Mouse (Mus musculus) embryonic stem cell, embryonic (primary cell): ENCODE measurements around the gene Nap1l1.

ENCODE experiments used
- CTCF ChIA-PET, 4 experiments: fragments of 300-600 bp in 2 of 4; fragments of 350-600 bp in 2 of 4; sonication (Branson Sonifier 250); formaldehyde crosslinking; loops; one replicate each; lab custom pipeline; 2022; ENCODE audit warnings: inconsistent platforms in 2 of 4; lab: Charles Lee
- POLR2A ChIA-PET, 4 experiments: fragments of 300-600 bp in 2 of 4; fragments of 350-600 bp in 2 of 4; sonication (Branson Sonifier 250); formaldehyde crosslinking; loops; one replicate each; lab custom pipeline; 2022; ENCODE audit warnings: antibody characterized with exemption in 4 of 4, inconsistent platforms in 1 of 4; lab: Charles Lee

The Nap1l1 gene

DNA sequence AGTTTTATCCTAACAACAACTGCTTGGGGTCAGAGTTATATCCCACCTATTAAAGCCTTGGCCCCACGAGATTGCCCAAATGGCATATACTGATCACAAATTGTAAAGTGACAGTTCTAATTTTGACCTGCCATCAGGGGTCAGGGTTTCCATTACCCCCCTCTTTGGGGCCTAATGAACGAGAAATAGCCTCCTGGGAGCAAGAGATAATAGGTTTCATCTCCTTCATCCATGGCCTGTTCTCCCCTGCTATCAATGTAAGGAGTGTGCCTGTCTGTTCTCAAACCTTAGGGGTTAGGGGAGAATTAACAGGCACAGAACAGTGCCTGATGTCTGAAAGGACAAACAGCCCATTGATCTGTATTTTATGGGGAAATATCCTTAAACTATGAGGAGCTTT lies 7.6 kb upstream of the Nap1l1 start:
- ChIA-PET CTCF (no interaction called here), POLR2A (interaction anchor here in 1 of 4 experiments (3.7 kb wide), 1 partner anchor 11 kb away, joined by 7 read pairs; no protein-coding TSS in a partner anchor)

GRCm38 (mm10) chr10:111471166-111471565 lies 1.9 kb upstream of the Nap1l1 start:
- CTCF ChIA-PET = no interaction called here
- POLR2A ChIA-PET = interaction anchor here in 3 of 4 experiments (0.7 to 1.8 kb wide), 9 partner anchors 8 to 173 kb away, joined by 3 to 5 read pairs (median 3); partner anchors contain the start of gene Bbs10 (in 1 of the 3)

GRCm38 (mm10) chr10:111473511-111474371 lies 718 bp downstream of the Nap1l1 start:
- POLR2A ChIA-PET = interaction anchor here (0.5 to 2.9 kb wide), 41 partner anchors 9 to 499 kb away, joined by 3 to 21 read pairs (median 3); partner anchors contain the start of genes Bbs10 (in 2 of the 4) and Krr1 (in 2 of the 4)
- CTCF ChIA-PET = interaction anchor here in 3 of 4 experiments (0.5 to 1.0 kb wide), 4 partner anchors 29 to 483 kb away, joined by 3 to 4 read pairs (median 3); no protein-coding TSS in a partner anchor

GRCm38 (mm10) chr10:111476301-111476700 lies 3.3 kb downstream of the Nap1l1 start:
- ChIA-PET CTCF (interaction anchor here in 1 of 4 experiments (1.1 kb wide), 1 partner anchor 178 kb away, joined by 3 read pairs; the partner anchor contains the start of gene Bbs10), POLR2A (interaction anchor here (0.6 to 19.8 kb wide), 26 partner anchors 10 to 937 kb away, joined by 3 to 419 read pairs (median 4); partner anchors contain the start of genes Bbs10 (in 3 of the 4), Osbpl8 (in 1 of the 4) and Phlda1 (in 1 of the 4))

DNA sequence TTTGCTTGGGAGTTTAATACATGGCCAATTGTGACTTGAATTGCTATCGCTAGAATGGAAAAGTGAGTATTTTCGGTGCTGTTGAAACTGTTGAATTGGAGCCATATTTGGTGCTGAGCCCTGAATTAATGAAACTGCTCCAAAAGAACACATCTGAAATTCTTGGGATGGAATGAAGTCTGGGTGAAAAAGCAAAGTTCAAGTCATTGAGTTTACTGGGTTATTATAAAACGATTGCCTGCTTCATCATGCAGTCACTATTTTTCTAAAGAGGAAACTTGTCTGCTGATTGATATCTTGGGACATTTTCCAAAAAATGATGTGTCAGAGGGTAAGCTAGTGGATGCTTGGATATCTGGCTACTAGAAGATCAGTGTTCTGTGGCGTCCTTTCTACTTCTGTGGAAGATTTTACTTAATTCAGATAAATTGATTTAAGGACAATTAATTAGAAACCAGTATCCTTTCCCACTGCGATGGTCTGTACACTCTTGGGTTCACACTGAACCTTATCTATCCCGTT lies 4.0 kb downstream of the Nap1l1 start:
- POLR2A ChIA-PET = interaction anchor here (0.5 to 19.8 kb wide), 22 partner anchors 11 to 512 kb away, joined by 3 to 419 read pairs (median 4); partner anchors contain the start of genes Bbs10 (in 4 of the 4) and Phlda1 (in 1 of the 4)

GRCm38 (mm10) chr10:111479599-111479998 lies 6.6 kb downstream of the Nap1l1 start:
- ChIA-PET POLR2A (interaction anchor here (0.6 to 19.8 kb wide), 35 partner anchors 9 to 494 kb away, joined by 3 to 419 read pairs (median 4); partner anchors contain the start of genes Bbs10 (in 2 of the 4), Phlda1 (in 2 of the 4) and Krr1 (in 1 of the 4)), CTCF (interaction anchor here (0.5 to 1.3 kb wide), 8 partner anchors 9 to 505 kb away, joined by 3 to 4 read pairs (median 3); partner anchors contain the start of gene Bbs10 (in 1 of the 4))

More for the DNA sequence above, 4.0 kb downstream of the Nap1l1 start:
- CTCF ChIA-PET = interaction anchor here in 1 of 4 experiments (1.1 kb wide), 1 partner anchor 179 kb away, joined by 3 read pairs; the partner anchor contains the start of gene Bbs10

DNA sequence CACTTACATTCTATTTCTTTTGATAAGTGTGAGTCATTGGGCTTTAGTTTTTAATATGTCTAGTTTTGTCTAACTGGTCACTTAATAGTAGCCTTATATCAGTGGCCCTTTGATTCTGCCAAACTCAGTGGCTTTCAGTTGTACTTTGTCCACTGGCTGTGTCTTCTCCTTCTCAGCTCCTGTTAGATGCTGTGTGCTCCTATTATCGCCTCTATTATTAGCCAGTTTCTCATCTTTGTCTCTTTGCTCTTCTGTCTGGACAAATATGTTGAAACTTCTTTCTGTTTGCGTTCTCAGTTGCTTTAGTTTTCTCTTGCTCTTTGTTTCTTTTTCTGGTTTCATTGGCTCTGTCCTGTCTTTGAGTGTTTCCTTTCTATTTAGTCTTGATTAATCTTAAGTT lies 9.6 kb downstream of the Nap1l1 start:
- CTCF ChIA-PET = interaction anchor here in 1 of 4 experiments (2.0 kb wide), 1 partner anchor 20 kb away, joined by 6 read pairs; no protein-coding TSS in a partner anchor
- POLR2A ChIA-PET = interaction anchor here in 2 of 4 experiments (0.9 to 19.8 kb wide), 9 partner anchors 10 to 221 kb away, joined by 3 to 419 read pairs (median 6); partner anchors contain the start of genes Bbs10 (in 1 of the 2), Nap1l1 (in 1 of the 2) and Phlda1 (in 1 of the 2)

- POLR2A ChIA-PET = interaction anchor here (0.6 to 24.7 kb wide), 20 partner anchors 1 to 222 kb away, joined by 3 to 419 read pairs (median 4); partner anchors contain the start of genes Bbs10 (in 2 of the 4), Nap1l1 (in 2 of the 4) and Phlda1 (in 1 of the 4)
These were observed 11.1 kb downstream of the Nap1l1 start for GRCm38 (mm10) chr10:111484079-111484478.

GRCm38 (mm10) chr10:111488793-111489192 lies 15.8 kb downstream of the Nap1l1 start:
- ChIA-PET CTCF (interaction anchor here (0.6 to 2.1 kb wide), 6 partner anchors 9 to 483 kb away, joined by 3 to 13 read pairs (median 6); partner anchors contain the start of genes Bbs10 (in 1 of the 4) and Krr1 (in 1 of the 4)), POLR2A (interaction anchor here (0.9 to 24.7 kb wide), 12 partner anchors 4 to 191 kb away, joined by 3 to 419 read pairs (median 4); partner anchors contain the start of genes Bbs10 (in 2 of the 4), Phlda1 (in 2 of the 4) and Nap1l1 (in 1 of the 4))

More at GRCm38 (mm10) chr10:111484079-111484478, 11.1 kb downstream of the Nap1l1 start:
- CTCF ChIA-PET = interaction anchor here in 2 of 4 experiments (0.7 to 2.0 kb wide), 2 partner anchors 19 to 258 kb away, joined by 4 to 6 read pairs; no protein-coding TSS in a partner anchor

DNA sequence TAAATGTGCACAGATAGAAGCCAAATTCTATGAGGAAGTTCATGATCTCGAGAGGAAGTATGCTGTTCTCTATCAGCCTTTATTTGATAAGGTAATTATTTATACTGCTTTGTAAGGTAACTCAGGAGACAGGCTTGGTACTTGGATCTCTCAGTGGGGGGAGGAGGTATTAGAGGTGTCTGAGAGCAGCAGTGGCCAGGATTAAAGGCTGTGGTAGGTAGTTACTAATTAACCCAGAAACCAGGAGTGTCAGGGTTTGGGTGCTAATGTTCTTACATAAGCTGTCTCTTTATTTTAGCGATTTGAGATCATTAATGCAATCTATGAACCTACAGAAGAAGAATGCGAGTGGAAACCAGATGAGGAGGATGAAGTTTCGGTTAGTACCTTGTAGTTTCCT lies 17.1 kb downstream of the Nap1l1 start:
- ChIA-PET POLR2A (interaction anchor here in 3 of 4 experiments (0.9 to 24.7 kb wide), 11 partner anchors 5 to 483 kb away, joined by 3 to 419 read pairs (median 4); partner anchors contain the start of genes Nap1l1 (in 2 of the 3), Krr1 (in 1 of the 3) and Phlda1 (in 1 of the 3)), CTCF (interaction anchor here in 2 of 4 experiments (0.8 to 1.6 kb wide), 2 partner anchors 8 to 263 kb away, joined by 3 to 5 read pairs; no protein-coding TSS in a partner anchor)

DNA sequence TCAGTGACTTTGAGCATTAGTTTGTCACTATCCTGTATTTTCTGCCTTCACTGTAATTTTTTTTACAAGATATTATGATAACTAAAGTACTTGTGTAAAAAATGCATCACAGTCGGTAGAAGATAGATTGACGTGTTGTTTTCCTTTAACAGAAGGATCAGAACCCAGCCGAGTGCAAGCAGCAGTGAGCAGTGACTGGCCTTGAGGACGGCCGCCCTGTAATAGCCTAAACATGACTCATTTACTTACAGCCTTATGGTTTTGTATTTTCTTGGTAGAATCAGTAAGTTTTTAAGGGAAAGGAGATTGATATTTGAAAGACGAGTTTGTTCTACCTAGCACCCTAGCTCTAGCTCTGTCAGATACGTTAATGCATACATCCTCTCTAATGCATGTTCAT lies 22.9 kb downstream of the Nap1l1 start:
- CTCF ChIA-PET = no interaction called here
- POLR2A ChIA-PET = interaction anchor here in 2 of 4 experiments (0.7 to 24.7 kb wide), 7 partner anchors 9 to 250 kb away, joined by 3 to 419 read pairs (median 3); partner anchors contain the start of genes Nap1l1 (in 1 of the 2) and Phlda1 (in 1 of the 2)

DNA sequence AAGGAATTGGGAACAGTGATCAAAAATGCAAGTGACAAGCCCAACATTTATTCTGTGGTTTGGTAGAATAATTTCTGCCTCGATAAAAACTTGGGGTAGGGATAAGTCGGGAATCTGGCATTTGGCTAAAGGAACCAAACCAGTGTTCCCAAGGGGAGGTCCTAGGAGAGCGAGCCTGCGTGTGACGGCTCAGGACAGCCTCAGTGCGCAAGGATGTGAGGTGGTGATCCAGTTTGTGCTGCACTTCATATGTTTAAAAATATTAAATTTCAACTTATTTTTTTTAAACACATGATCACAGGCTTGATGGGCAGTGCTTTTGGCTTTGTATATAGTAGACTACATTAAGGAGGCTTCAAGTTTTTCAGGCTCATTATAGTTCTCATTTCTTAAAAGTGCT lies 26.9 kb downstream of the Nap1l1 start:
- CTCF ChIA-PET = no interaction called here
- POLR2A ChIA-PET = interaction anchor here in 2 of 4 experiments (0.8 to 24.7 kb wide), 6 partner anchors 15 to 472 kb away, joined by 3 to 419 read pairs (median 5); partner anchors contain the start of genes Bbs10 (in 1 of the 2) and Krr1 (in 1 of the 2)

- ChIA-PET POLR2A (interaction anchor here in 3 of 4 experiments (0.6 to 24.7 kb wide), 20 partner anchors 10 to 470 kb away, joined by 3 to 419 read pairs (median 4); partner anchors contain the start of genes Bbs10 (in 2 of the 3) and Krr1 (in 1 of the 3)), CTCF (interaction anchor here (0.5 to 2.7 kb wide), 41 partner anchors 9 to 752 kb away, joined by 3 to 13 read pairs (median 3); partner anchors contain the start of genes Bbs10 (in 2 of the 4) and Krr1 (in 1 of the 4))
These were observed 30.0 kb downstream of the Nap1l1 start for GRCm38 (mm10) chr10:111503071-111503470.

- ChIA-PET CTCF (interaction anchor here (0.5 to 2.7 kb wide), 44 partner anchors 10 to 1450 kb away, joined by 3 to 13 read pairs (median 4); partner anchors contain the start of genes Bbs10 (in 2 of the 4) and Krr1 (in 1 of the 4)), POLR2A (interaction anchor here in 3 of 4 experiments (0.6 to 24.7 kb wide), 16 partner anchors 10 to 659 kb away, joined by 3 to 419 read pairs (median 4); partner anchors contain the start of genes Bbs10 (in 2 of the 3) and Krr1 (in 1 of the 3))
These were observed 30.7 kb downstream of the Nap1l1 start for GRCm38 (mm10) chr10:111503716-111504115.

DNA sequence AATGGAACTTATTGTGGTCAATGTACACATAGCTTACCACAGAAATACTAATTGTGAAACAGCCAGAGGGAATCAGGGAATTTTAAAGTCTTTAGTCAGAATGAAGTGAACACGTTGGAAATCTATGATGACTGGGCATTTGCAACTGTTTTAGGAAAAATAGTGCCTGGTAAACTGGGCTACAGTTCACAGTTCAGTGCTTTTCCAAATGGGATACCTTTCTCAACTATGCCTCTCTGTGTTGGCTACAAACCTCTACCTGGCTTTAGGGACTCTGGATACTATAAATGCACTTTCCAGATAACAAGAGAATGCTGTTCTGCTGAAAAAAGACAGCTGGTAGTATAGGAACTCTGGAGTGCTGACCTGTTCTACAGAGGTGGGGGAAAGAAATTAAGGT lies 31.6 kb downstream of the Nap1l1 start:
- POLR2A ChIA-PET = interaction anchor here in 3 of 4 experiments (0.6 to 24.7 kb wide), 8 partner anchors 8 to 469 kb away, joined by 3 to 419 read pairs (median 6); partner anchors contain the start of genes Bbs10 (in 2 of the 3) and Krr1 (in 1 of the 3)

GRCm38 (mm10) chr10:111505406-111505805 lies 32.4 kb downstream of the Nap1l1 start:
- POLR2A ChIA-PET = interaction anchor here (0.6 to 24.7 kb wide), 20 partner anchors 9 to 470 kb away, joined by 3 to 419 read pairs (median 4); partner anchors contain the start of genes Krr1 (in 2 of the 4) and Bbs10 (in 1 of the 4)
- CTCF ChIA-PET = interaction anchor here in 2 of 4 experiments (0.6 to 1.6 kb wide), 2 partner anchors 148 to 242 kb away, joined by 4 to 9 read pairs; no protein-coding TSS in a partner anchor

More for the DNA sequence above, 31.6 kb downstream of the Nap1l1 start:
- CTCF ChIA-PET = interaction anchor here in 2 of 4 experiments (1.0 to 2.7 kb wide), 6 partner anchors 132 to 425 kb away, joined by 3 to 13 read pairs (median 4); partner anchors contain the start of gene Bbs10 (in 1 of the 2)
